Mouse (Mus musculus) T-helper 2 cell (primary cell): Measurements from ENCODE around the gene Btf3l4.

Source experiments
- in situ Hi-C: fragments of 300-600 bp; cut with MboI, MseI; formaldehyde crosslinking; loops from one replicate; pipeline ENCODE4 v1.15.1; 2025; ENCODE audit warnings: high pct_unique_total_duplicates

The Btf3l4 gene

DNA sequence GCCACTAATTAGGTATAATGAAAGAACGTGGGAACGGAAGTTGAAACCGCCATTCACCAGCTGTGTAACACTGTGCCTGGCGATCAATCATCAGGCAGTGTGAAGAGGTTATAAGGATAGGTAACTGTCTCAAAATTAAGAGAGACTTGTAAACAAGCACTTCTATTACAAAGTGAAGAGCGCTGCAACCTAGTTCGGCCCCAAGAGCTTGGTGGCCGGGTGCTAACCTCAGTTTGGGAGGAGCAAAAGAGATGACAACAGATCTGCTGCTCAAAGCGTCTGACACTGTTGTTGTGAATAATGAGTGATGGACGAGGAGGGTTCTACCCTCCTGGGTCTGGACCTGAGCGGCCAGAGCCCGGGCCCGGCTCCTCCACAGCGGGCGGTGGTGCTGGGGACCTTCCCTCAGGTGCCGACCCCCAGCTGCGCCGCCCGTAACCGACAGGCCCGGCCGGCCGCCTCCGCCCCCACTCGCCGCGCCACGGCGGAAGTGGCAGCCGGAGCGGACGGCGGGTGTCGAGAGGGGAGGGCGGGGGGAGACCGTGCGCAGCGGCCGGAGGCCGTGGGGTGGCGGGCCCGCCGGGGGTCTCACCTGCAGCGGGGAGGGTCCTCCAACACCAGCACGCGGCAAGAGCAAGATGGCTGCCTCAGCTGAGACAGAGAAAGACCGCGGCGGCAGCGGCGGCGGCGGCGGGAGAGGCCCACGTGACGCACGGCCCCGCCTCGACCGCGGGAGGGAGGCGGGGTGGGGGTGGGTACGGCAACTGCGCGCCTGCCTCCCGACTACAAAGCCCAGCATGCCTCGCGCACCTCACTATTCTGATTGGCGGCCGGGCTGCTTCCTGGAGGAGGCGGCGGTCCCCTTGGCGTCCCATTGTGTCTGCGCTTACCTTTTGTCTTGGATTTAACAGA is at the start of gene Btf3l4:
TSS of gene Btf3l4 (minus strand) at position 699 of the 912 bp plus-strand sequence.
- in situ Hi-C loops = loop anchor here (10.0 kb wide), 1 partner anchor 948 kb away; the partner anchor contains the start of gene 0610037L13Rik

DNA sequence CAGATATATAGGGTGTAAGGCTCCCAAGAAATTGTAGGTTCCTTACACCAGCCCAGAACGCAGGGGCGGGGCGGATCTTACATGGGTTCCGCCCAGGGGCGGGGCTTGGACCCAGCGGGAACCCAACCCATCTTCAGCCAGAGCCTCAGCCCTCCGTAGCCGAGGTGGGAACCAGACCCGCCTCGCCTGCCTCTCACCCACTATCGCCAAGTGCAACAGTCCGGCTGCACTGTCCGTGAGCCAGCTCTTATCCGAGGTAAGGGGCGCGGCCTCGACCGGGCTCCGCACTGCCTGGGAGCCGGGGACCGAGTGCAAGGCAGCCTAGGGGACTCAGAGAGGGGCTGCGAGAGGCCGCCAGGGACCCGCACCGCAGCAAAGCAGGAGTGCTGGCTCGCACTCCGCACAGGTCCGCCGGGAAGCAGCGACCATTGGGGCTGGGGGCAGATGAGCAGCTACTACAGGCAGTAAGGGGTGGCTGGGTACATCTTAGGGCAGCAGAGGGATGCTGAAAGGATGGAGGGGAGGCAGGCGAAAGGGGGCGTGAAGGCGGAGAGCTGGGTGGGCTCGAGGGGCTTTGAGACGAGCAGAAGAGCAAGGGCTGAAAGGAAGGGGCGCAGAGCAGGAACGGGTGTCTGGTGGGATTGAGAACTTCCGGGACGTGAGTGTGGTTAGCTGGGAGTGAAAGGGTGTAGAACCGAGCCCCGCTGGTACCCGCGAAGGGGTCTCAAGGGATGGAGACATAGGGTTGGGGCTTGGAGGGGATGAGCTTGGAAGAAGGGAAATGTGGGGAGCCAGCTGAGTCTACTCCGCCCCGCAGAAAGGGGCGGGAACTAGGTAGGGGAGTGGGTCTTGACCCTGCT is 45.8 kb upstream of the Btf3l4 start, which contains the start of gene Rab3b:
TSS of gene Rab3b (plus strand) at position 101 of the 860 bp plus-strand sequence.
- in situ Hi-C loops = no loop called here

DNA sequence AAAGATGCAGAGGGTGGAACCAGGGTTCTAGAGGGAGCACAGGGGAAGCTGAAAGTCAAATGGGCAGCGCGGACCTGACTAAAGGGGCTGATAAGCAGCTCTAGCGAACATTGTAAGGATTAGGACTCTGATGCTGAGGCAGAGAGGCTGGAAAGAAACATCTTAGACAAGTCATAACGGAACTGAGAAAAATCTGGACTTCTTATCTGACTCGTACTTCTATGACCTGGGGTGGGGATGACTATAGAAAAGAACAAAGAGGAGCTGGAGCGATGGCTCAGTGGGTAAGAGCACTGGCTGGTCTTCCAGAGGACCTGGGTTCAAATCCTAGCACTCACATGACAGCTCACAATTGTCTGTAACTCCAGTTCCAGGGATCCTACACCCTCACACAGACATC is 44.5 kb upstream of the Btf3l4 start:
- in situ Hi-C loops = no loop called here

DNA sequence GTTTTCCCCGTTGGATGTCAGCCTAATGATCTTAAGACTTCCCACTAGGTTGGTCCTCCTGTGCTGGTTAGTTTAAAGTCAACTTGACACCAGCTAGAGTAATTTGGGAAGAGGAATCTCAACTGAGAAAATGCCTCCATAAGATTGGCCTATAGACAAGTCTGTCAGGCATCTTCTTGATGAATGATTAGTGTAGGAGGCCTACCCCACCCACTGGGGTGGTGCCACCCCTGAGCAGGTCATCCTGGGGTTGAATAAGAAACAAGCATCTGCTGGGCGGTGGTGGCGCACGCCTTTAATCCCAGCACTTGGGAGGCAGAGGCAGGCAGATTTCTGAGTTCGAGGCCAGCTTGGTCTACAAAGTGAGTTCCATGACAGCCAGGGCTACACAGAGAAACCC is 40.3 kb upstream of the Btf3l4 start:
- in situ Hi-C loops = loop anchor here (5.0 kb wide), 1 partner anchor 104 kb away; no protein-coding TSS in a partner anchor

DNA sequence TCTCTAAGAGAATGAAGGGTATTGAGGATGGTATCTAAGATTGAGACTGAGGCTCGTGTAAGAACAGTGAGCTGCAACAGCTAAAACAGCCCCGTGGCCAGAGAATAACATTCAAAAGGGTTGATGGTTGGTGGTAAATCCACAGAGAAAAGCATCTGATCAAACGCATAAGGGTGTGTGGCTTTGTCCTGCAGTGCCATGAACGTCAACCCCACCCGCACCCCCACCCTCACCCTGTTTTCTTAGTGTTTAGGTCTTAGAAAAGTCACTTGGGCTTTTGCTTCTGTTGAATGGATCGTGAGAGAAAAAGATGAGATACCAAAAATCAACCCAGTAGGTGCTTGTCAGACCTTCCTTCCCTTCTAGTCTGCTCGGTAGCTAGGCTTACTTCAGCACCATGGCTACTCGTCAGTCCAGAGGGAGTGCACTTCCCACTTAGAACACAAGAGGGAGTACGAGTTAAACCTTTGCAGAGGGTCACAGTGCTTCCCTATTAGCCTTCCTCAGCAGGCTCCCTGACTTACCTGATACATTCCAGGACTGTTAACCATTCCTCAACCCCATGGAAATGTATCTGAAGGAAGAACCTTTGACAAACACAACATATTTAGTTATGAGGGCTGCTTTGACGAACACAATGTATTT is 36.4 kb upstream of the Btf3l4 start:
- in situ Hi-C loops = loop anchor here (5.0 kb wide), 2 partner anchors 107 to 292 kb away; no protein-coding TSS in a partner anchor

DNA sequence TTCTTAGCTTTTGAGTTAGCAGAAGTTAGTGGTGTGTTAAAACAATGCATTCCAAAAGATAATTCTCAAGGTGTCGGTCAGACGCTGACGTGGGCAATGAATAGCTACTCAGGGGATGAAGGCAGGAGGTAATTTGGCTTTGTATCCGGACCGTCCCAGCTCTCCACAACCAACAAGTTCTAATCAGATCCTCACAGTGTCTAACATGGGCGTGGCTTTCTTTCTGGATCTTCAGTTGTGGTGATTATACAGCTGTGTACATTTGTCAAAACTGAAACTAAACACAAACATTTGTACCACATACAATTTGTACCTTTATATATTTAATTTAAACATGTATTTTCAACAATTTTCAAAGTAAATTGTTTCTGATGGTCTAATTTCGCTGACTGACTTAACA is 33.4 kb upstream of the Btf3l4 start:
- in situ Hi-C loops = loop anchor here (5.0 kb wide), 1 partner anchor 295 kb away; no protein-coding TSS in a partner anchor

DNA sequence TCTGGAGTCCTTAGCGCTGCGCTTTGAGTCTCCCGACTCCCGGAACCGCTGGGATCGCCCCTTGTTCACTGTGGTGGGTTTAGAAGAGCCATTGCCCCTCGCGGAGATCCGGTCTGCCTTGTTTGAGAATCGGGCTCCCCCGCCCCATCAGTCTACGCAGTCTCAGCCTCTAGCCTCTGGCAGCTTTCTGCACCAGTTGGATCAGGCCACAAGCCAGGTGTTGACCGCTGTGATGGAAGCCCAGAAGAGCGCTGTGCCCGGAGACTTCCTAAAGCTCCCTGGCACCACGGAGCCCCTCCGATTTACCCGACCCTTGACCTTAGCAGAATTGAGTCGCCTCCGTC is 15.1 kb upstream of the Btf3l4 start, which contains the start of gene A730015C16Rik:
TSS of gene A730015C16Rik (minus strand) at position 115 of the 344 bp plus-strand sequence.
- in situ Hi-C loops = no loop called here

DNA sequence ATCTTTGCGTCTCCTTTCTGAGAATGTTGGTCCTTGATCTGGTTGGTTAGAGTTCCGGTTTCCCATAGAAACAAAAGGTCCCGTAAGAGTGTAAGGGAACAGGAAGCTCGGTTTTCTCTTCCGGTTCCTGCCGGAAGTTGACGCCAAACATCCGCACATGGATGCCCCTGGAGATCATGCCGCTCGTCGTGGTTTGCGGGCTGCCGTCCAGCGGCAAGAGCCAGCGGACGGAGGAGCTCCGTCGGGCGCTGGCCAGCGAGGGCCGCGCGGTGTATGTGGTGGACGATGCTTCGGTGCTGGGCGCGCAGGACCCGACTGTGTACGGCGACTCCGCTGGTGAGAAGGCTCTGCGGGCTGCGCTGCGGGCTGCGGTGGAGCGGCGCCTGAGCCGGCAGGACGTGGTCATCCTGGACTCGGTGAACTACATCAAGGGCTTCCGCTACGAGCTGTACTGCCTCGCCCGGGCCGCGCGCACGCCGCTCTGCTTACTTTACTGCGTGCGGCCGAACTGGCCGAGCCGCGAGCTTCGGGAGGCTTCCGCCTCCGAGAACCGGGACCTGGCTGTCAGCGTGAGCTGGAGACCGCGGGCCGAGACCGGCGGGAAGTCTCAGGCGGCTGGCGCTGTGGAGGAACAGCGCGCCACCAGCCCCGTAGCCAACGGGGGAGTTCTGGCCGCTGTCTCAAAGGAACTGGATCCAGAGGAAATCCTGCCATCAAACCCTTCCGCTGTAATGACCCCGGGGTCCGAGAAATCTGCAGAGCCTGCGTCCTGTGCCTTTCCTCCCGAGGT is 14.5 kb upstream of the Btf3l4 start, which contains the start of gene Kti12:
TSS of gene Kti12 (plus strand) at position 71 of the 790 bp plus-strand sequence.
- in situ Hi-C loops = no loop called here

DNA sequence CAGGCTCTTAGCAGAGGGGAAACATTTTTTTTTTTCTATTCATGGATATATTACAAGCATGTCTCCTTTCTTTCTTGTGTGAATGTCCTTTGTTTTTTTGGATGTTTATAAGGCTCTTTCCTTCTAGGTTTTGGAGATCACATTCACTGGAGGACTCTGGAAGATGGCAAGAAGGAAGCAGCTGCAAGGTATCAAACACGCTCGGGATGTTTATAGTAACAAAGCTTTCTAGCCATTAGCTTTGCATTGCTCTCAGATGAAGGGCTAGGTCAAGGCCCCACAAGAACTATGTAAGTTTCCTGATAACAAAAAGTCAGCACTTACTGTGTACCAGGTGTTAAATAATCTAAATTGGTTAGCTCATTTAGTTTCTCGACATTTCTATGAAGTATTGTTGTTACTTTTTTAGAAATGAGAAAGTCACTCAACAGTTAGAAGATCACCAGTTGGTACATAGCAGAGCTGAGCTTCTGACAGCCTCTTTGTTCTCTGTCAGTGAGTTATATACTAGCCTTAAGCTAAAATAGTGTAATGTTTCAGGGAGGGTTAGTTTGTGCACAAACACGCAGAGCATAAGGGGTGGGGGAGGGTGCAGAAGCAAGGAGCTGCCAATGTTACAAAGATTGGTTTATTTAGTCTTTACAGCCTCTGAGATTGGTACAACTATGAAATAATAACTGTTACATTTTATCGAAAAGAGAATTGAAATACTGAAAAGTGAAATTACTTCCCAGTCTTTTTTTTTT is 12.6 kb upstream of the Btf3l4 start:
- in situ Hi-C loops = no loop called here

DNA sequence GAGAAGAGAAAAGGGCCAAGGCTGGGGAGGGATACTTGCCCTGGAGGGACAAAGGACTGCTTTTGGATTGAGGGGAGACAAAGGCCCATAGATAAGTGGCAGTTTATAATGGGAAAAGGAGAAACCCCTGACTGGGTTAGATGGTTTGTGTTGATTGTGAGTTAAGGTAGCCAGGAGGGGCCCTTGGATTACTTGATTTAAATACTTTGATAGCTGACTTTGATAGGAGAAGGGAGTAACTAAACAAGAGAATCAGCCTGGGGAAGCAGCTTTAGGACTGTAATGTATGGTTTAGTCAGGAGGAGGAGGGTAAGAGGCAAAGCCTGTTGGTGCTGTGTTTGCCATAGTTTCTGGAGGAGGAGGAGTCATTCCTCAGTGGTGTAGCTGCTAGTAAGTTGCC is 9.9 kb upstream of the Btf3l4 start:
- in situ Hi-C loops = no loop called here

DNA sequence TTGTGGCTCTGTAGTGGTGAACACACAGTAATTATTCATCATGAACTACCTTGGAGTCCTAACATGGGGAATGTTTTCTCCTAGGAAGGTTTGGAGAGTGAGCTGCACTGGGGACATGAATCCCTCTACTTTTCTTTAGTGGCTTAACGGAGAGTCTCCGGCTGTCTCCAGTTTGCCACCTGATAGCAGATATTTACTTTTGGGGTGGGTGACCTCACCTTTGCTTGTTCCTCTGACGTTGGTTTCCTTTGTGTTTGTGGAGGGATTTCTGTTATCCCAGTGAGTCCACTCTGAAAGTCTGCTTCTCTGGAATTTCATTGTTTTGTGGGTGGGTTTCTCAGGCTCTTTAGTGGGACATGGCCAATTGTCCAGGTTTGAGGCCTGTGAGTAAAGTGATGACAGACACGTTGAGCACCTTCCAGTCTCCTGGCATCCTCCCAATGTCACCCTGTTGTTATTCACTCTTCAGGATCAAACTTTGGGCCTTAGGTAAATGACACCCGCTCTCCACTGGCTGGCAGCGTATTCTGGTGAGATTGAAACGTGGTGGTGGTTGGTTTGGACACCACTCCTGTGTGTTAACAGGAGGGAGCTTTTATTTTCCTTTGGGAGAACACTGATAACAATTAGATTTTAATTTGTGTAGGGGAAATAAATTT is 8.6 kb upstream of the Btf3l4 start:
- in situ Hi-C loops = no loop called here

DNA sequence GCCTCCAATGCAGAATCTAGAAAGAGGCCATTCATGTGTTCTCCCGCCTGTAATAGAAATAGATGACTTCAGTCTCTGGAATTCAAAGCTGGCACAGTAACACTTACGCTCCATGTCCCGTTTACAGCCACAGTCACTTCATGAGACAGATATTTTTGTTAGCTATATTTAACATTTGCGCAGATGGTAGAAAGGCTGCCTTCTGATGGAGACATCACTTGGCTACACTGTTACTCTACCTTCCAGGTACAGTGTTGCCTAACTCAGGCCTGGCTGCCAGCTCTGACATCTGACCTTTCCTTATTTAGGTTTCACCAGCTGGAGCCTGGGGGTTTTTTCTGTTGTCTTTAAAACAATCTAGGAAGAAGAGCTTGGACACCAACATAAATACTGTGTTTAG is 4.6 kb upstream of the Btf3l4 start:
- in situ Hi-C loops = loop anchor here (10.0 kb wide), 1 partner anchor 953 kb away; the partner anchor contains the start of gene 0610037L13Rik

DNA sequence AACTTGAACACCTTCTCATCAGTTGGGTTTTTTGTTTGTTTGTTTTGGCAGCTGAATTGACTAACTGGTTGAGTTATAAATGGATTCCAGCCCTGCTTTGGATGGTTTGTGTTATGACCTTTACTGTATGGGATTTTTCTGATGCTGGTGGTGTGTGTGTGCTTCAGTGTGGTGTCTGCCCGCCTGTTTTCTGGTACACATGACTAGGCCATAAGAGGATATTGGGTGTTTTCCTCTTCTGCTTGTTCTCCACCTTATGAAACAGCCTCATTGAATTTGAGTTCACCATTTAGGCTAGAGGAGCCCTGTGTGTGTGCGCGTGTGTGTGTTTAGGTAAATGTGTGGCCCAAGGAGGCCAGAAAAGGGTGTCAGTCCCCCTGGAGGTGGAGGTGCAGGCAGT is 2.1 kb upstream of the Btf3l4 start:
- in situ Hi-C loops = loop anchor here (10.0 kb wide), 1 partner anchor 951 kb away; the partner anchor contains the start of gene 0610037L13Rik

DNA sequence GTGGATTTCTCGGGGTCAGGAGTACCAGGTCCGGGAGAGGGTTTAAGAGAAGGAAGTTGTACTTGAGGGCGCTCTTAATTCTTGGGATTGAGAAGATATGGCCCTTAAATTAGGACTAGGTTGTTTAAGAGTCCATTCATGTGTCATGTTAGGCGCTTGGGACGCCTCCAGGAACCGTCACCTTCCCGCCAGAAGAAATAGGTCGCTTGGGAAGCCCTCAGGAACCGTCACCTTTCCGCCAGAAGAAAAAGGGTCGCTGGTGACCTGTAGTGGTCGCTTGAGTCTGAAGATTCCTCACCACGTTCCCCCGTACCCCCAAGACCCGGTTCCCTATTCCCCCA is 1.5 kb upstream of the Btf3l4 start:
- in situ Hi-C loops = loop anchor here (10.0 kb wide), 1 partner anchor 950 kb away; the partner anchor contains the start of gene 0610037L13Rik

DNA sequence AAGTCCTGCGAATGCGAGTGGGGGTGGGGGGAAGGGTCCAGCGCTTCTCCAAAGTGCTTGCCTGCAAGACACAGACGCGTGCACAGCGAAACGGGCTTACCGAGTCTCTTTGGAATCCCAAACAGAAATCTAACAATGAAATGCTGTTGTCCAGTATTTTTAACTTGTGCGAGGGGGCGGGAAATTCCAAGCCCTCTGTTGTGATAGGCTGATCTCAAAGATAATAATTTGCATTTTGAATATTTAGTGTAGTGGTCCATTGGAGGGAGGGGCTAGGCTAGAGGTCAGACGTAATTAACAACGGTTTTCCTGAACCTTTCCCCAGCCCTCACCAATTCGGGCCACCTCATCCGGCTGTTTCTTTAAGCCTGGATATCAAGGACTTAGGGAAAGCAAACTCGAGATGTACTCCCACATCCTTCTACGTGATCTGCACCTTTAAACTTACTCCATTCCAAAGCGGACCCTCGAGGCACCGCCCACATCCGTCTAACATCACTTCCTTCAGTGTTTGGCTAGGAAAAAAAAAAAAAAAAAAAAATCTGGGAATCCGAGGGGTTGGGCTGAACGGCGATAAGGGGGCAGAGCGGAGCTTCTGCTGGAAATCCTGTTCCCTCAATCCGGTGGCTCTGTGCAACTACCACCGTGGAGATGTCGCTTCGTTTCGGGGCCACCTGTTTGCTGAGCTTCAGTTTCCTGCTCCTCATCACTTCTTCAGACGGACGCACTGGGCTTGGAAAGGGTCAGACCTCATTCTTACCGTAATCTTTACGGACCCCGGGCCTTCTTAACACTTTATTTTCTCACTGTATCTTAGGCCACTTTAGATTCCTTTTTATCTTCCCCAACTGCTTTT is 929 bp upstream of the Btf3l4 start, which contains the start of gene Txndc12:
TSS of gene Txndc12 (plus strand) at position 487 of the 856 bp plus-strand sequence.
- in situ Hi-C loops = loop anchor here (10.0 kb wide), 1 partner anchor 950 kb away; the partner anchor contains the start of gene 0610037L13Rik

DNA sequence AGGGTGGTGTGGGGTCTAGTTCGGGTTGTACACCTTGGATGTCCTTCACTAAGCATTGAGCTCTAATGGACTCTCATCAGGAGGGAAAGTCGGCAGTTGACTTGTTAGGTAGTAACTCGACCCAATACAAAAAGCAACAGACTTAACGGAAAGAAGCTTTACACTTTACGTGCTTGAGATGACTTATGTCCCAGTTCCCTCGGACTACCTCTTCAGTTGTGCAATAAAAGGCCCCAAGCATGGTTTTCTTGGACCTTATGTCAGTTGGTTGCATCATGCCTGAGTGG is 357 bp upstream of the Btf3l4 start:
- in situ Hi-C loops = loop anchor here (10.0 kb wide), 1 partner anchor 949 kb away; the partner anchor contains the start of gene 0610037L13Rik

DNA sequence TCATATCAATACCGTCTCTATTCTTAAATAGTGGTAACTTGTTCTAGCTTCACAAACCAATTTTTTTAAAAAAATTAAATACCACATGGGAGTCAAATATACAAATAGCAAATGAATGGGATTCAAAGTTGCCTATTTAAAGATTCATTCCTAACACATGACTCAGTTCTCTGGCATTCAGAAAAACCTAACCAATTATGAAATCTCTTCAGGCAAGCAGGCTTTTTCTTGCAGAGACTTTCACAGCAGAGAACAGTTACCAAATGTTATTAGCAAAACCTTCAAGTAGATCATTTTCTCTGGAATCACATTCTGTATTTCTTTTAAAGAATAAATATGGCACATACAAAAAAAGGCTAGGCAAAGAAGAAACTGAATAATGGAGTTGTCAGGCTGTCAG is 2.7 kb downstream of the Btf3l4 start:
- in situ Hi-C loops = loop anchor here (10.0 kb wide), 1 partner anchor 946 kb away; the partner anchor contains the start of gene 0610037L13Rik

DNA sequence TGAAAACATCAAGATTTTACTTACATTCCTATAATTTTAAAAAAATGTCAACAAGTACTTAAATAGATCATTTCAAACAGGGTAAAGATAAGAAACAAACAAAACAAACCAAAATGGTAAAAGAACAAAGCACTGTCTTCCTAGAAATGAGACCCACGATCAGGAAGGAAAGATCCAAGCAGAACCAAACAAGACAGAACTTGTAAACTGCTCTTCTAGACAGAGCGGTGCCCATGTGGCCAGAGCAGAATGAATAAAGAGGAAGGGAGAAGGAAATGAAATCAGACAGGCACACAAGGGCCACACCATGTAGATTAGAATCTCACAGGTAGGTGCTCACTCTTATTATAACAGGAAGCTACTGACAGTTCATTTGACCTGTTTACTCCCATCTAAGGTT is 6.8 kb downstream of the Btf3l4 start:
- in situ Hi-C loops = no loop called here
